Mouse (Mus musculus) stomach, postnatal 0 days (tissue): ENCODE data around the gene Csn1s1. TPM values are rescaled to one million over a fixed set of nuclear protein-coding genes. Genes with fewer than 3 reads are reported as not detected.

Experiments
- ATAC-seq: fragments of 200-750 bp; cut with Nextera tagmentation; 2 replicates; pipeline ENCODE4 v1.8.0; 2017; ENCODE audit not compliant: low FRiP score, low TSS enrichment
- DNase-seq: peaks from one replicate; pipeline ENCODE4 v3.0.0-alpha.2; 2016; ENCODE audit warnings: low spot score
- H3K27ac ChIP-seq: fragments of 300-500 bp; sonication (generic); replicated peaks from 2 replicates; pipeline ENCODE4 v1.5.1; 2014; ENCODE audit warnings: mild to moderate bottlenecking, control low read depth
- H3K27me3 ChIP-seq: fragments of 300-500 bp; sonication (generic); 2 replicates; pipeline ENCODE4 v1.6.1; 2014; ENCODE audit warnings: low read length; ENCODE audit not compliant: control insufficient read depth, insufficient read depth
- H3K36me3 ChIP-seq: fragments of 300-500 bp; sonication (generic); 2 replicates; pipeline ENCODE4 v1.6.1; 2014; ENCODE audit warnings: low read length, mixed read lengths; ENCODE audit not compliant: control insufficient read depth, insufficient read depth
- H3K4me1 ChIP-seq: fragments of 300-500 bp; sonication (generic); replicated peaks from 2 replicates; pipeline ENCODE4 v1.6.1; 2014; ENCODE audit warnings: antibody characterized with exemption; ENCODE audit not compliant: control insufficient read depth, insufficient read depth
- H3K4me2 ChIP-seq: fragments of 300-500 bp; sonication (generic); replicated peaks from 2 replicates; pipeline ENCODE4 v1.6.1; 2014; ENCODE audit warnings: low read depth, mild to moderate bottlenecking, control low read depth, moderate library complexity
- H3K4me3 ChIP-seq: fragments of 300-500 bp; sonication (generic); 2 replicates; pipeline ENCODE4 v1.5.1; 2014; ENCODE audit warnings: low read depth, low read length, control low read depth
- H3K9ac ChIP-seq: fragments of 300-500 bp; sonication (generic); 2 replicates; pipeline ENCODE4 v1.6.1; 2014; ENCODE audit warnings: mild to moderate bottlenecking, low read length, control low read depth, mixed read lengths
- H3K9me3 ChIP-seq: fragments of 300-500 bp; sonication (generic); 2 replicates; pipeline ENCODE4 v1.6.1; 2016; ENCODE audit warnings: low read length; ENCODE audit not compliant: control insufficient read depth
- CTCF ChIP-seq: IDR thresholded peaks from 2 replicates; pipeline ENCODE4 v1.5.1; 2016; ENCODE audit warnings: antibody characterized with exemption, low read depth, mild to moderate bottlenecking, moderate library complexity
- EP300 ChIP-seq: optimal IDR thresholded peaks from 2 replicates; pipeline ENCODE3; 2016; ENCODE audit warnings: antibody characterized with exemption
- WGBS: fragments of 180-500 bp; shearing (Covaris S2); extraction: QIAGEN DNeasy Blood & Tissue Kit; methylation state at CpG from one replicate; pipeline ENCODE4 v1.1.7; 2014; 5-methylcytosine and 5-hydroxymethylcytosine counted together
- polyA plus RNA-seq: library from polyadenylated mRNA; unstranded; fragments of >200 nt; fragmentation: Nextera tagmentation; extraction: Ambion mirVana; gene quantifications from 2 replicates; pipeline ENCODE4 v1.2.1, GENCODE M21; 2015

Csn1s1 gene
- polyA plus RNA-seq, result 0.56 and 1.4 TPM in 2 replicates

GRCm38 (mm10) chr5:87665908-87666307, at the start of gene Csn1s1:
TSS of gene Csn1s1 (plus strand) at chr5:87666208.
- DNase-seq, result no peak
- Histone ChIP-seq H3K9me3 (no peaks in the 10 kb centered on the region), H3K9ac (no peak within 1 kb of the TSS), H3K36me3 (no peaks in the 10 kb centered on the region), H3K27me3 (no peaks in the 10 kb centered on the region), H3K4me3 (no peak within 1 kb of the TSS), H3K27ac (no peak within 1 kb of the TSS), H3K4me1 (no peaks in the 10 kb centered on the region), H3K4me2 (no peak within 1 kb of the TSS)
- ATAC-seq, result no peak
- TF ChIP-seq CTCF (no peak), EP300 (no peak)

- ATAC-seq (no peak), DNase-seq (no peak)
- Histone ChIP-seq H3K4me2 (no peak overlapping the region), H3K27me3 (no peaks in the 10 kb centered on the region), H3K27ac (no peak overlapping the region), H3K4me3 (no peak overlapping the region), H3K9ac (no peak overlapping the region), H3K9me3 (no peaks in the 10 kb centered on the region), H3K4me1 (no peaks in the 10 kb centered on the region), H3K36me3 (no peaks in the 10 kb centered on the region)
- no peak for TF ChIP-seq EP300
- no peak for TF ChIP-seq CTCF
Observed at GRCm38 (mm10) chr5:87622681-87623080, 43.3 kb upstream of the Csn1s1 start.

- Histone ChIP-seq H3K9ac (no peak overlapping the region), H3K4me3 (no peak overlapping the region), H3K4me1 (no peaks in the 10 kb centered on the region), H3K36me3 (no peaks in the 10 kb centered on the region), H3K9me3 (no peaks in the 10 kb centered on the region), H3K4me2 (no peak overlapping the region), H3K27ac (no peak overlapping the region), H3K27me3 (no peaks in the 10 kb centered on the region)
- no peak for TF ChIP-seq EP300
- peak; percentile 70 for TF ChIP-seq CTCF
- ATAC-seq (no peak), DNase-seq (peak; percentile 22)
Observed at GRCm38 (mm10) chr5:87642787-87643186, 23.2 kb upstream of the Csn1s1 start.

GRCm38 (mm10) chr5:87699530-87699929, 33.5 kb downstream of the Csn1s1 start, which contains the start of gene Csn2:
TSS of gene Csn2 (minus strand) at chr5:87699630.
- H3K36me3 ChIP-seq, result no peaks in the 10 kb centered on the region
- DNase-seq (no peak), ATAC-seq (no peak)
- TF ChIP-seq CTCF, result no peak
- no peak for TF ChIP-seq EP300
- H3K4me2 ChIP-seq, result no peak within 1 kb of the TSS
- no peak within 1 kb of the TSS for H3K4me3 ChIP-seq
- H3K9me3 ChIP-seq, result no peaks in the 10 kb centered on the region
- H3K4me1 ChIP-seq, result no peaks in the 10 kb centered on the region
- WGBS, result 73% methylated on average over 3 of the region's 3 CpGs
- no peak within 1 kb of the TSS for H3K27ac ChIP-seq
- H3K9ac ChIP-seq, result no peak within 1 kb of the TSS
- H3K27me3 ChIP-seq, result no peaks in the 10 kb centered on the region

GRCm38 (mm10) chr5:87705891-87706290, 39.9 kb downstream of the Csn1s1 start:
- ATAC-seq, result no peak
- 47% methylated on average over 1 of the region's 1 CpGs for WGBS
- H3K4me2 ChIP-seq, result no peak overlapping the region
- H3K27me3 ChIP-seq, result no peaks in the 10 kb centered on the region
- H3K4me3 ChIP-seq, result no peak overlapping the region
- no peak for DNase-seq
- H3K9me3 ChIP-seq, result no peaks in the 10 kb centered on the region
- H3K27ac ChIP-seq, result no peak overlapping the region
- H3K9ac ChIP-seq, result no peak overlapping the region
- no peaks in the 10 kb centered on the region for H3K4me1 ChIP-seq
- TF ChIP-seq CTCF (no peak), EP300 (no peak)
- no peaks in the 10 kb centered on the region for H3K36me3 ChIP-seq

Other genes starting within 250 kb of the Csn1s1 start
- not detected in 2 replicates for gene Ugt2b38, start 242.0 kb upstream of the Csn1s1 start, polyA plus RNA-seq
- gene Ugt2a2, start 183.9 kb upstream of the Csn1s1 start, polyA plus RNA-seq, result not detected in 2 replicates
- gene Gm43638, start 179.4 kb upstream of the Csn1s1 start, polyA plus RNA-seq, result not detected in 2 replicates
- not detected in 2 replicates for gene Ugt2a1, start 175.3 kb upstream of the Csn1s1 start, polyA plus RNA-seq
- 79.4 and 79.9 TPM in 2 replicates for gene Sult1b1, start 128.0 kb upstream of the Csn1s1 start, polyA plus RNA-seq
- gene Sult1d1, start 97.2 kb upstream of the Csn1s1 start, polyA plus RNA-seq, result 42.1 and 44.3 TPM in 2 replicates
- 0.10 and 0.16 TPM in 2 replicates for gene Sult1e1, start 74.6 kb upstream of the Csn1s1 start, polyA plus RNA-seq
- 3.3 and 8.9 TPM in 2 replicates for gene Csn2, start 33.4 kb downstream of the Csn1s1 start, polyA plus RNA-seq
- gene Csn1s2a, start 108.4 kb downstream of the Csn1s1 start, polyA plus RNA-seq, result 2.2 and 4.1 TPM in 2 replicates
- 0.17 and 0.23 TPM in 2 replicates for gene Csn1s2b, start 141.9 kb downstream of the Csn1s1 start, polyA plus RNA-seq
- not detected in 2 replicates for gene Prr27, start 159.5 kb downstream of the Csn1s1 start, polyA plus RNA-seq
- gene Odam, start 218.8 kb downstream of the Csn1s1 start, polyA plus RNA-seq, result not detected in 2 replicates